Mouse (Mus musculus) thymus, adult 2 months (tissue): ENCODE results near the gene Clec2g. TPM values are rescaled to one million over a fixed set of nuclear protein-coding genes. Genes with fewer than 3 reads are reported as not detected.
"Not testable (repeated sequence)": the region's sequence is repeated elsewhere in the genome, so short reads cannot be mapped to it uniquely, and the experiment has no call there.

Experiments used
- DNase-seq: peaks from one replicate; pipeline ENCODE4 v3.0.0; 2021
- H3K27ac ChIP-seq: fragments of 200-500 bp; 2 replicates; pipeline ENCODE4 v1.5.1; 2012; ENCODE audit warnings: low read length, control low read depth; ENCODE audit not compliant: control insufficient read depth, insufficient read depth
- H3K27me3 ChIP-seq: fragments of 200-500 bp; 2 replicates; pipeline ENCODE4 v1.6.1; 2012; ENCODE audit warnings: mild to moderate bottlenecking, low read length, moderate library complexity, mixed read lengths; ENCODE audit not compliant: control insufficient read depth, insufficient read depth
- H3K36me3 ChIP-seq: fragments of 200-500 bp; 2 replicates; pipeline ENCODE4 v1.6.1; 2012; ENCODE audit warnings: mild to moderate bottlenecking, low read length, moderate library complexity; ENCODE audit not compliant: control insufficient read depth, insufficient read depth
- H3K4me1 ChIP-seq: fragments of 200-500 bp; replicated peaks from 2 replicates; pipeline ENCODE4 v1.6.1; 2012; ENCODE audit warnings: low read length; ENCODE audit not compliant: control insufficient read depth, insufficient read depth
- H3K4me3 ChIP-seq: fragments of 200-500 bp; 2 replicates; pipeline ENCODE4 v1.5.1; 2012; ENCODE audit warnings: mild to moderate bottlenecking, low read length, control low read depth, moderate library complexity; ENCODE audit not compliant: control insufficient read depth, insufficient read depth
- CTCF ChIP-seq: fragments of 200-500 bp; IDR thresholded peaks from 2 replicates; pipeline ENCODE4 v1.5.1; 2012; ENCODE audit warnings: mild to moderate bottlenecking, control low read depth, low read length, moderate library complexity, borderline replicate concordance; ENCODE audit not compliant: control insufficient read depth, poor library complexity, insufficient read depth; ENCODE audit errors: extremely low read depth
- POLR2A ChIP-seq: fragments of 200-500 bp; IDR thresholded peaks from 2 replicates; pipeline ENCODE4 v1.6.1; 2012; ENCODE audit warnings: mild to moderate bottlenecking, low read length, control low read depth, moderate library complexity; ENCODE audit not compliant: control insufficient read depth, poor library complexity, insufficient read depth; ENCODE audit errors: extremely low read depth
- WGBS: fragments of 180-500 bp; shearing (Covaris S2); methylation state at CpG from one replicate; pipeline ENCODE4 v1.1.7; 2018; 5-methylcytosine and 5-hydroxymethylcytosine counted together
- polyA plus RNA-seq: library from polyadenylated mRNA; depleted of rRNA; stranded (reverse); fragments of >200 nt; gene quantifications from 2 replicates; pipeline ENCODE4 v1.2.3, GENCODE M21; 2012

Clec2g gene
- polyA plus RNA-seq, 1 experiment, result 0.35 TPM

- no peaks in the 10 kb centered on the region for H3K27me3 ChIP-seq
- H3K27ac ChIP-seq, result no peak overlapping the region
- DNase-seq, result no peak
- H3K4me3 ChIP-seq, result no peak overlapping the region
- no peaks in the 10 kb centered on the region for H3K4me1 ChIP-seq
- no peak for TF ChIP-seq CTCF
- no peak for TF ChIP-seq POLR2A
- no peaks in the 10 kb centered on the region for H3K36me3 ChIP-seq
- WGBS, result 67% methylated on average over 2 of the region's 2 CpGs
These were observed 20.5 kb upstream of the Clec2g start for GRCm38 (mm10) chr6:128913598-128914254.

- Histone ChIP-seq H3K27me3 (no peaks in the 10 kb centered on the region), H3K4me3 (no peak overlapping the region), H3K36me3 (no peaks in the 10 kb centered on the region), H3K27ac (no peak overlapping the region), H3K4me1 (no peaks in the 10 kb centered on the region)
- no peak for TF ChIP-seq POLR2A
- no peak for TF ChIP-seq CTCF
- no peak for DNase-seq
- 93% methylated on average over 2 of the region's 2 CpGs for WGBS
These were observed 16.9 kb upstream of the Clec2g start for GRCm38 (mm10) chr6:128917322-128917721.

GRCm38 (mm10) chr6:128933050-128933449, 1.1 kb upstream of the Clec2g start:
- 97% methylated on average over 2 of the region's 2 CpGs for WGBS
- Histone ChIP-seq H3K4me3 (no peak overlapping the region), H3K27me3 (no peaks in the 10 kb centered on the region), H3K36me3 (no peaks in the 10 kb centered on the region), H3K4me1 (no peaks in the 10 kb centered on the region), H3K27ac (no peak overlapping the region)
- TF ChIP-seq CTCF (no peak), POLR2A (no peak)
- DNase-seq, result no peak

- not testable (repeated sequence) for H3K36me3 ChIP-seq, H3K4me3 ChIP-seq, DNase-seq, H3K27ac ChIP-seq, H3K4me1 ChIP-seq, H3K27me3 ChIP-seq
- WGBS, result 95% methylated on average over 5 of the region's 13 CpGs
These were observed 1.9 kb downstream of the Clec2g start for GRCm38 (mm10) chr6:128935889-128936665.

- TF ChIP-seq POLR2A (no peak), CTCF (no peak)
- Histone ChIP-seq H3K27me3 (no peaks in the 10 kb centered on the region), H3K4me3 (no peak overlapping the region), H3K4me1 (no peaks in the 10 kb centered on the region), H3K27ac (no peak overlapping the region), H3K36me3 (no peaks in the 10 kb centered on the region)
- no peak for DNase-seq
- 91% methylated on average over 5 of the region's 5 CpGs for WGBS
These were observed 7.7 kb downstream of the Clec2g start for GRCm38 (mm10) chr6:128941646-128942421.

- WGBS, result 86% methylated on average over 3 of the region's 3 CpGs
- no peaks in the 10 kb centered on the region for H3K36me3 ChIP-seq
- no peaks in the 10 kb centered on the region for H3K4me1 ChIP-seq
- no peaks in the 10 kb centered on the region for H3K27me3 ChIP-seq
- no peak overlapping the region for H3K27ac ChIP-seq
- DNase-seq, result no peak
- TF ChIP-seq CTCF (no peak), POLR2A (no peak)
- H3K4me3 ChIP-seq, result no peak overlapping the region
These were observed 11.4 kb downstream of the Clec2g start for GRCm38 (mm10) chr6:128945564-128945963.

- no peak overlapping the region for H3K4me3 ChIP-seq
- peaks cover 5% of the 10 kb centered on the region for H3K4me1 ChIP-seq
- TF ChIP-seq CTCF (no peak), POLR2A (no peak)
- DNase-seq, result no peak
- no peaks in the 10 kb centered on the region for H3K36me3 ChIP-seq
- H3K27me3 ChIP-seq, result no peaks in the 10 kb centered on the region
- WGBS, result 97% methylated on average over 1 of the region's 1 CpGs
- H3K27ac ChIP-seq, result no peak overlapping the region
These were observed 26.9 kb downstream of the Clec2g start for GRCm38 (mm10) chr6:128961110-128961509.

GRCm38 (mm10) chr6:128962108-128962507, 27.9 kb downstream of the Clec2g start:
- H3K4me3 ChIP-seq, H3K27me3 ChIP-seq, DNase-seq, H3K36me3 ChIP-seq, H3K4me1 ChIP-seq, H3K27ac ChIP-seq: not testable (repeated sequence)
- WGBS, result 24% methylated on average over 2 of the region's 2 CpGs
